Mouse (Mus musculus): ENCODE results near the gene Cct3. TPM values are rescaled to one million over a fixed set of nuclear protein-coding genes. Genes with fewer than 3 reads are reported as not detected.

Cct3 gene
- polyA plus RNA-seq (2012; fragmentation: generic; extraction: Trizol), result 100 to 1,000 TPM; 268 to 434 TPM

DNA sequence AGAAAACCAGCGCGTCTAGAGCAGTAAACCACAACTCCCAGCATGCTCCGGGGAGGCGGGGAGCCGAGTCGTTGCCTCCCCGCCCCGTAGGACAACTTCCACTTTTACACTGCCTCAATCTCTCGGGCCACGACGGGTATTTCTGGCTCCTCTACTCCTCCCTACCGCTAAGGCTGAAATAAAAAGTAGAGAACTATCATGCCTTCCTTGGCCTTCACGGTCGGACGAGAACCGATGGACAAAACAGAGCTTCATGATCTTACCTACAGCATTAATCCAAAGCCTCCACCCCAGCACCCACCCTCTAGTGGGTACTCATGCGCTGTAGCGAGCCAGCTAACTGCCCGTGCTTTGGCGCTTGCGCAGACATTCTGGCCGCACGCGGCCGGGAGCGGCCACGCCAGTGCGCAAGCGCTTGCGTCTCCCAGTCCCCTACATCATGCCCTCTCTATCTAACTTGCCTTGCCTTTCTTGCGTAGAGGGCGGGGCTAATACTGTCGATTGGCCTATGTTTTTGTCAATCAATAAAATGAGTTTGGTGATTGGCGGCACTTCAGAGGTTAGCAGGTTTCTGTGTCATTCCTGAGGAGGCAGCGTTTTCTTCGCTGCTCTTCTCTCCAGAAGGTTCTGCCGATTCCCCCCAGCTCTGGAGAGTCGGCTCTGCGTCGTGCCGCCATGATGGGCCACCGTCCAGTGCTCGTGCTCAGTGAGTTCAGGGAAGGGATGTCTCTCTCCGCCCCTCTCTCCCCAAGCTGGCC, at the start of gene Cct3, which contains the start of gene Tsacc:
TSS of gene Cct3 (plus strand) at position 556 of the 758 bp plus-strand sequence.
TSS of gene Tsacc (minus strand) at position 439 of the 758 bp plus-strand sequence.

DNA sequence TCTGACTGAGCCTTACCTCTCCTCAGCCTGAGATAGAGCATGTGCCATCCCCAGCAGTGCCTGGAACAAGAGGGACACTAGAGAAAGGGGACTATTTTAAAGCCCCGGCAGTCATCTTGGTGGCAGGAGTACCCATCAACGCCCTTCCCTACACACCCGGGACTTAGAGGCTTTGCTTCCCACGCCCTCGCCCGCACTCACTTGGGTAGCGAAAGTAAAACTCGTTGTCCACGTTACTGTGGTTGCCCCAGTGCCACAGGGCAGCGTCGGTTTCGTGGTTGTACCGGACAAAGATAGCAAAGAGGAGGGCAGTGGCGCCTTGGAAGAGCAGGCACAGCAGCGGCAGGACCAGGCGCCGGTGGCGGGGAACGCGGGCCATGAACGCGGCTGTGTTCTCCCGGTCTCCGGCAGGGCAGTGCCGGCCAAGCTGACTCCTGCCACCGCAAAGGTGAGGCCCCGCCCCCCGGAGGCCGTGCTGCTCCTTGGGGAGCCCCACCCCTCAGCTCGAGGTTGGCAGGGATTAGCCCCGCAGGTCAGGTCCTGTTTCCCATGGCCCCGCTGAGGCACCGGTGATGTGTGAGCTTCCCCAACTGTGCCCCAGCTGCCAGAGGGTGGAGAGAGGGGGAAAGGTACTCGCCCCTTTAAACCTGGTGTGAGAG, 42.5 kb upstream of the Cct3 start, which contains the start of gene Rhbg:
TSS of gene Rhbg (minus strand) at position 442 of the 659 bp plus-strand sequence.

DNA sequence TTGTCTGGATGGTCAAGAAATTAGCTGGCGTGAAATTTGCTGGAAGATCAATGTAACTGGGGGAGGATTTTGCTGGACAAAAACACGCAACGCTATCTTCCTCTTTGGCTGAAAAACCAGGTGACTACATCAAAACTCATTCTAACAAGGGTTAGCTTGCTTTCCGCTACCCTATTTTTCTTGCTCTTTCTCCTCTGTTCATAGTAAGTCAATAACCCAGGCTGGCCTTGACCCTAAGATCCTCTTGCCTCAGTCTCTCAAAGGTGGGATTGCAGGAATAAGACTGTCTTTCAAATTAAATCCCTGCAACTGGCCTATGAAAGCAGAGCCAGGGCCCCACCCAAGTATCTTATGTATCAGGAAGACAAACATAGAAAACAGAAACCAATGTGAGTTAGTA, 9.8 kb upstream of the Cct3 start, which contains the start of gene Gm38392:
TSS of gene Gm38392 (minus strand) at position 101 of the 400 bp plus-strand sequence.

DNA sequence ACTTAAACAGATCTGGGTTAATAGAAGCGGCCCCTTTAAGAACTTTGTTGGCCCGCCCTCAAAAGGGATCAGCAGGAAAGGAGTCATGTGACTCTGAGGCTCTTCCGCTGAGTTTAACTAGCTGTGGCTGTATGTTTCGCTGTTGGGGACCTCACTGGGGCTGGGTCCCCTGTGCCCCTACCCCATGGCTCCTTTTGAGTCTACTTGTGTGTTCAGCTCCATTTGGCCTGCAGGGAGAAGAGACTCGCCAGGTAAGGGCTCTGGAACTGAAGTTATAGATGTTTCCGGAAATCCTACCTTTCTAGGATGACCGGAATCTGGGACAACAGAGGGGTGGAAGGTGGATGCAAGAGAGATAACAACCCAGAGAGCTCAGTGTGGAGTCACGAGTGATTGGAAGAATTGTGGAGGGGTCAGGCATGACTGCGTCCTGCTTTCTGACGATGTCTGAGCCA, 28.1 kb downstream of the Cct3 start, which contains the start of gene Glmp:
TSS of gene Glmp (plus strand) at position 73 of the 455 bp plus-strand sequence.

DNA sequence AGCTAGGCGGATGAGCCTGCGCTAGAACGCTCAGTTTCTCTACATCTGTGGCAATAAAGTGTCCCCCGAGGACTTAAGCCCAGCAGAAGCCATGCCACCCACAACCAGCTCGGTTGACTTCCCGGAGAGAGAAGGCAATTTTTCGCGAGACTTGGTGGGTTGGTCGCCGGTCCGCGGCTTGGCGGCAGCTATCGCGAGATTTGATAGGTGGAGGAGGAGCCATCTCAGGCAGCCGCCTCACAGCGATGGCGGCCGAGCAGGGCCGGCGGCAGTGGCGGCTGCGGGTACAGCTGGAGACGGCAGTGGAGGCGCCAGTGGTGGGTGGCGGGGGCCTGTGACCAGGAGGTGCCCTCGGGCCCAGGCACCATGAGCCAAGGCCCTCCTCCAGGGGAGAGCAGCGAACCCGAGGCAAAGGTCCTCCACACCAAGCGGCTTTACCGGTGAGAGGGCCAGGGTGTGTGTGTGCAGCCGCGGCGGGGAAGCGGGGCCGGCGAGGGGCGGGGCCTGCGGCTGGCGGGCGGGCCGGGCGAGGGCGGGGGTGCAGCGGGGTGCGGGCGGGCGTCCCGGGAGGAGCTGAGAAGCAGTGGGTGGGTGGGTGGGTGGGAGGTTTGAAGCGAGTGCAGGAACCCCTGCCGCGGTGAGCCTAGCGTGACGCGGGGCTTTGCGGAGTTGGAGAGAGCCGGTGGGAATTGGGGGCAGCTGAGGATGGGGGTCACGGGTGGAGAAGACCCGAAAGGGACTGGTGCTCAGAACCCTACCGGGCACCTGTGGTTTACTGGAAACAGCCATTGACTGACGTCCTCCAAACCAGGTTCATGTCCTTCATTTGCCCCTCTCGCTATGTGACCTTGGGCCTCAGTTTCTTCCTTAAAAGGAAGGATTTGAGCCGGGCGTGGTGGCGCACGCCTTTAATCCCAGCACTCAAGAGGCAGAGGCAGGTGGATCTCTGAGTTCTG, 39.4 kb downstream of the Cct3 start, which contains the start of the genes Tmem79 and Smg5:
TSS of gene Tmem79 (minus strand) at position 91 of the 956 bp plus-strand sequence.
TSS of gene Smg5 (plus strand) at position 203 of the 956 bp plus-strand sequence.

DNA sequence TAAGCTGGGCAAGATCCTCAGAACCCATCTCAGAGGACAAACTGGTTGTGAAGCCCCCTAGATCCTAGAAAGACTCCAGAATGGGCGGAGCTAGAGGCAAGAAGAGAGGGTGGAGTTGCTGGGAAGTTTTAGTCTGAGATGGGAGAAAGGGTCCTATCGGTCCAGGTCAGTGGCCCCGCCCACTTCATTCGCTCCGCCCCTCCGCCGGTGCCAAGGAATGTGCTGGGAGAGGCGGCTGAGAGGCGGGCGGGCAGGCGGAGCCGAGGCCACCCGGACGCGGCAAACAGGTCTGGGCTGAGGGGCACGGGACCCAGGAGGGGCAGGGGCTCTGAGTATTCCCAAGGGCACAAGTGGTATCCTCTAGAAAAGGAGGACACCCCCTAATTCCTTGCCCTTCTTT, 67.4 kb downstream of the Cct3 start, which contains the start of gene Paqr6:
TSS of gene Paqr6 (plus strand) at position 248 of the 400 bp plus-strand sequence.

Other genes with a start within 250 kb of the Cct3 start
- 100 to 1,000 TPM; 274 to 276 TPM for gene Naxe, start 238.6 kb upstream of the Cct3 start, polyA plus RNA-seq (2012; fragmentation: generic; extraction: Trizol)
- under 1 TPM in 1 of 2 experiments, not detected in 1; 0.05 TPM for gene Ttc24, start 218.8 kb upstream of the Cct3 start, polyA plus RNA-seq (2012; fragmentation: generic; extraction: Trizol)
- gene Iqgap3, start 215.1 kb upstream of the Cct3 start, polyA plus RNA-seq (2012; fragmentation: generic; extraction: Trizol), result 10 to 100 TPM; 24.1 to 30.5 TPM
- 10 to 100 TPM in 1 of 2 experiments, 1 to 10 TPM in 1; 7.3 to 18.8 TPM for gene Mef2d, start 154.7 kb upstream of the Cct3 start, polyA plus RNA-seq (2012; fragmentation: generic; extraction: Trizol)
- not detected for gene Rhbg, start 42.4 kb upstream of the Cct3 start, polyA plus RNA-seq (2012; fragmentation: generic; extraction: Trizol)
- gene Gm38392, start 9.9 kb upstream of the Cct3 start, polyA plus RNA-seq (2012; fragmentation: generic; extraction: Trizol), result not detected
- 1 to 10 TPM; 3.2 to 5.0 TPM for gene Tsacc, start 117 bp upstream of the Cct3 start, polyA plus RNA-seq (2012; fragmentation: generic; extraction: Trizol)
- 100 to 1,000 TPM; 246 to 254 TPM for gene Glmp, start 27.9 kb downstream of the Cct3 start, polyA plus RNA-seq (2012; fragmentation: generic; extraction: Trizol)
- gene Tmem79, start 39.0 kb downstream of the Cct3 start, polyA plus RNA-seq (2012; fragmentation: generic; extraction: Trizol), result 1 to 10 TPM; 1.5 to 2.2 TPM
- gene Smg5, start 39.1 kb downstream of the Cct3 start, polyA plus RNA-seq (2012; fragmentation: generic; extraction: Trizol), result 10 to 100 TPM; 27.4 to 29.6 TPM
- gene Paqr6, start 67.5 kb downstream of the Cct3 start, polyA plus RNA-seq (2012; fragmentation: generic; extraction: Trizol), result not detected
- under 1 TPM; 0.14 to 0.27 TPM for gene Bglap3, start 75.6 kb downstream of the Cct3 start, polyA plus RNA-seq (2012; fragmentation: generic; extraction: Trizol)
- gene Bglap2, start 81.6 kb downstream of the Cct3 start, polyA plus RNA-seq (2012; fragmentation: generic; extraction: Trizol), result under 1 TPM; 0.18 to 0.38 TPM
- gene Bglap, start 87.3 kb downstream of the Cct3 start, polyA plus RNA-seq (2012; fragmentation: generic; extraction: Trizol), result under 1 TPM; 0.22 to 0.27 TPM
- gene Pmf1, start 113.2 kb downstream of the Cct3 start, polyA plus RNA-seq (2012; fragmentation: generic; extraction: Trizol), result 100 to 1,000 TPM; 110 to 188 TPM
- gene Slc25a44, start 128.0 kb downstream of the Cct3 start, polyA plus RNA-seq (2012; fragmentation: generic; extraction: Trizol), result 10 to 100 TPM in 1 of 2 experiments, 1 to 10 TPM in 1; 7.9 to 21.7 TPM
- gene Sema4a, start 164.1 kb downstream of the Cct3 start, polyA plus RNA-seq (2012; fragmentation: generic; extraction: Trizol), result 1 to 10 TPM in 1 of 2 experiments, under 1 TPM in 1; 0.44 to 2.2 TPM
- gene Lmna, start 212.8 kb downstream of the Cct3 start, polyA plus RNA-seq (2012; fragmentation: generic; extraction: Trizol), result 1,000 to 10,000 TPM in 1 of 2 experiments, 100 to 1,000 TPM in 1; 785 to 1,633 TPM
- gene Mex3a, start 235.3 kb downstream of the Cct3 start, polyA plus RNA-seq (2012; fragmentation: generic; extraction: Trizol), result 10 to 100 TPM in 1 of 2 experiments, 1 to 10 TPM in 1; 1.7 to 18.5 TPM